Mouse (Mus musculus) lung, embryonic 14.5 days (tissue): Measurements from ENCODE around the gene Arid1b. TPM values are rescaled to one million over a fixed set of nuclear protein-coding genes. Genes with fewer than 3 reads are reported as not detected.

Experiments used
- ATAC-seq: fragments of 200-750 bp; cut with Nextera tagmentation; 2 replicates; pipeline ENCODE4 v1.8.0; 2017; ENCODE audit warnings: mild to moderate bottlenecking, moderate TSS enrichment, moderate library complexity; ENCODE audit not compliant: insufficient read depth
- DNase-seq: peaks from one replicate; pipeline ENCODE4 v3.0.0-alpha.2; 2015
- H3K27ac ChIP-seq: fragments of 300-500 bp; sonication (generic); 2 replicates; pipeline ENCODE4 v1.5.1; 2014; ENCODE audit warnings: low read depth, mild to moderate bottlenecking, moderate library complexity
- H3K27me3 ChIP-seq: fragments of 300-500 bp; sonication (generic); 2 replicates; pipeline ENCODE4 v1.6.1; 2014; ENCODE audit warnings: low read length, control low read depth; ENCODE audit not compliant: insufficient read depth
- H3K36me3 ChIP-seq: fragments of 300-500 bp; sonication (generic); 2 replicates; pipeline ENCODE4 v1.6.1; 2014; ENCODE audit warnings: control low read depth; ENCODE audit not compliant: insufficient read depth
- H3K4me1 ChIP-seq: fragments of 300-500 bp; sonication (generic); 2 replicates; pipeline ENCODE4 v1.6.1; 2014; ENCODE audit warnings: antibody characterized with exemption, control low read depth; ENCODE audit not compliant: insufficient read depth
- H3K4me2 ChIP-seq: fragments of 300-500 bp; sonication (generic); 2 replicates; pipeline ENCODE4 v1.6.1; 2014; ENCODE audit warnings: mild to moderate bottlenecking
- H3K4me3 ChIP-seq: fragments of 300-500 bp; sonication (generic); 2 replicates; pipeline ENCODE4 v1.5.1; 2014; ENCODE audit warnings: low read depth, low read length
- H3K9ac ChIP-seq: fragments of 300-500 bp; sonication (generic); 2 replicates; pipeline ENCODE4 v1.6.1; 2014
- H3K9me3 ChIP-seq: fragments of 300-500 bp; sonication (generic); 2 replicates; pipeline ENCODE4 v1.6.1; 2016; ENCODE audit warnings: low read depth, low read length, control low read depth
- CTCF ChIP-seq: IDR thresholded peaks from 2 replicates; pipeline ENCODE4 v1.5.1; 2016; ENCODE audit warnings: antibody characterized with exemption, low read depth
- WGBS: fragments of 180-500 bp; shearing (Covaris S2); extraction: QIAGEN DNeasy Blood & Tissue Kit; methylation state at CpG from one replicate; pipeline ENCODE4 v1.1.7; 2014; 5-methylcytosine and 5-hydroxymethylcytosine counted together
- polyA plus RNA-seq: library from polyadenylated mRNA; unstranded; fragments of >200 nt; fragmentation: Nextera tagmentation; extraction: Ambion mirVana; gene quantifications from 2 replicates; pipeline ENCODE4 v1.2.1, GENCODE M21; 2014

The Arid1b gene
- polyA plus RNA-seq, 1 experiment from 2014 or later, result 17.3 TPM

DNA sequence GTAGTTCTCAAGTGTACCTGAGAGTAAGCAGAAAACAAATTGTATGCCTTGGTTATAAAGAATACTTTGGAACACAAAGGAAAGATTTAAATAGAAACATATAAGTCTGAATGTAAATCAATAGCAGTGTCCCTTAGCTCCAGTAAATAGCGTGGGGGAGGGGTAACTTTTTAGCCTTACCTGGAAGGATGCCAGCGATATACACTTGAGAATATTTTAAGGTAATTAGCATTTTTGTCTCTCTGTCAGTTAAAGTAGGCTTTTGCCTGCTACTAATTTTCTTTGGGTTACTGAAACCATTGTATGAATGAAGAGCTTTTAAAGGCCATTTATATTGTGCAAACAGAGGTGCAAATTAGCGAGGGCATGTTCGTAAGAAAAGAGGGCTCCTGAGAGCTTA, 39.7 kb upstream of the Arid1b start:
- ATAC-seq (no peak), DNase-seq (no peak)
- no peaks in the 10 kb centered on the region for H3K27me3 ChIP-seq
- H3K36me3 ChIP-seq, result no peaks in the 10 kb centered on the region
- no peak overlapping the region for H3K4me3 ChIP-seq
- H3K9ac ChIP-seq, result no peak overlapping the region
- no peak for TF ChIP-seq CTCF
- no peak overlapping the region for H3K4me2 ChIP-seq
- H3K4me1 ChIP-seq, result peaks cover under 1% of the 10 kb centered on the region; the same call in 1 of the 2 replicates
- WGBS, result 72% methylated on average over 4 of the region's 4 CpGs
- no peaks in the 10 kb centered on the region for H3K9me3 ChIP-seq
- H3K27ac ChIP-seq, result no peak overlapping the region

GRCm38 (mm10) chr17:4964192-4964877, 29.8 kb upstream of the Arid1b start:
- 82% methylated on average over 10 of the region's 10 CpGs for WGBS

DNA sequence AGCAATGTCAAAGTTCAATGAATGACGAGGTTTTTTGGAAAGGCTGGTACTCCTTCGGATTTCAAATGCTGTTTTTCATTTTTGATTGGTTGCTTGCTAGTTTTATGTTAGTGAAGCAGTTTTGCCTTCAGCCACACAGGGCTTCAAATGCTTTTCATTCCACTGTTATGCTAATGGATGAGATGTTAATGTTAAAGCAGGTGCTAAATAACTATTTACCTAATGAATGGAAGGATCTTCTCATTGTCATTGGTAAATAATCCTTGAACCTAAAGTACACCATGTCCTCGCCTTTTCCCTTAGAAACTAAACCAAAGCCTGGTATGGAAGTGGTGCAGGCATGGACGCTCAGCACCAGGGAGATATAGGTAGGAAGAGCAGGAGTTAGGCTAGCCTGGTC, 26.9 kb upstream of the Arid1b start:
- WGBS, result 47% methylated on average over 4 of the region's 4 CpGs
- no peak for TF ChIP-seq CTCF
- Histone ChIP-seq H3K36me3 (no peaks in the 10 kb centered on the region), H3K4me3 (no peak overlapping the region), H3K4me2 (no peak overlapping the region), H3K4me1 (no peaks in the 10 kb centered on the region), H3K27me3 (no peaks in the 10 kb centered on the region), H3K27ac (no peak overlapping the region), H3K9ac (no peak overlapping the region), H3K9me3 (no peaks in the 10 kb centered on the region)
- ATAC-seq (no peak), DNase-seq (no peak)

More at GRCm38 (mm10) chr17:4964192-4964877, 29.8 kb upstream of the Arid1b start:
- TF ChIP-seq CTCF, result no peak
- H3K9me3 ChIP-seq, result no peaks in the 10 kb centered on the region
- no peak overlapping the region for H3K27ac ChIP-seq
- no peaks in the 10 kb centered on the region for H3K36me3 ChIP-seq
- H3K4me1 ChIP-seq, result no peaks in the 10 kb centered on the region
- ATAC-seq, result no peak
- no peak overlapping the region for H3K4me2 ChIP-seq
- H3K27me3 ChIP-seq, result no peaks in the 10 kb centered on the region
- no peak overlapping the region for H3K9ac ChIP-seq
- H3K4me3 ChIP-seq, result no peak overlapping the region
- DNase-seq, result no peak

GRCm38 (mm10) chr17:4968035-4968434, 26.1 kb upstream of the Arid1b start:
- DNase-seq, result no peak
- Histone ChIP-seq H3K9ac (no peak overlapping the region), H3K27ac (no peak overlapping the region), H3K4me2 (no peak overlapping the region), H3K36me3 (no peaks in the 10 kb centered on the region), H3K9me3 (no peaks in the 10 kb centered on the region), H3K27me3 (no peaks in the 10 kb centered on the region), H3K4me3 (no peak overlapping the region), H3K4me1 (no peaks in the 10 kb centered on the region)
- TF ChIP-seq CTCF, result no peak
- no peak for ATAC-seq
- 92% methylated on average over 3 of the region's 3 CpGs for WGBS

DNA sequence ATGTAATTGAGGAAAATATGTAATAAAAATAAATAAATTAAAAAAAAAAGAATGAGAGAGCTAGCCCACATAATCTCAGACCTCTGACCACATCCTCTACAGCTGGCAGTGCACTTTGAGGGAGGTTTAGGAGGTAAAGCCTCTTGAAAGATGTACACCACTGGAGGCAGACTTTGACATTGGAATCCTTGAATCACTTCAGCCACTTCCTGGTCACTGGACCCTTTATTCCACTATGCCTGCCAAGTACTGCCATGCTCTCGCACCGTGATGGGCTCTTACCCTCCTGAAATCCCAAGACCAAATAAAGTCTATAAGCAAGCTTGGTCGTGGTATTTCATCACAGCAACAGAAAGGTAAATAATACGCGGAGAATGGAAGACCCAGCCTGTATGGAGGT, 25.3 kb upstream of the Arid1b start:
- no peaks in the 10 kb centered on the region for H3K27me3 ChIP-seq
- no peak overlapping the region for H3K4me3 ChIP-seq
- ATAC-seq (no peak), DNase-seq (no peak)
- TF ChIP-seq CTCF, result no peak
- H3K4me1 ChIP-seq, result no peaks in the 10 kb centered on the region
- H3K9ac ChIP-seq, result no peak overlapping the region
- no peaks in the 10 kb centered on the region for H3K36me3 ChIP-seq
- H3K9me3 ChIP-seq, result no peaks in the 10 kb centered on the region
- 84% methylated on average over 5 of the region's 5 CpGs for WGBS
- H3K4me2 ChIP-seq, result no peak overlapping the region
- H3K27ac ChIP-seq, result no peak overlapping the region

- 50% methylated on average over 6 of the region's 6 CpGs for WGBS
- ATAC-seq (no peak), DNase-seq (no peak)
- TF ChIP-seq CTCF, result no peak
- Histone ChIP-seq H3K4me3 (no peak overlapping the region), H3K9ac (no peak overlapping the region), H3K4me1 (no peaks in the 10 kb centered on the region), H3K27ac (no peak overlapping the region), H3K36me3 (no peaks in the 10 kb centered on the region), H3K9me3 (no peaks in the 10 kb centered on the region), H3K27me3 (no peaks in the 10 kb centered on the region), H3K4me2 (no peak overlapping the region)
These were observed 21.9 kb upstream of the Arid1b start for GRCm38 (mm10) chr17:4972261-4972660.

DNA sequence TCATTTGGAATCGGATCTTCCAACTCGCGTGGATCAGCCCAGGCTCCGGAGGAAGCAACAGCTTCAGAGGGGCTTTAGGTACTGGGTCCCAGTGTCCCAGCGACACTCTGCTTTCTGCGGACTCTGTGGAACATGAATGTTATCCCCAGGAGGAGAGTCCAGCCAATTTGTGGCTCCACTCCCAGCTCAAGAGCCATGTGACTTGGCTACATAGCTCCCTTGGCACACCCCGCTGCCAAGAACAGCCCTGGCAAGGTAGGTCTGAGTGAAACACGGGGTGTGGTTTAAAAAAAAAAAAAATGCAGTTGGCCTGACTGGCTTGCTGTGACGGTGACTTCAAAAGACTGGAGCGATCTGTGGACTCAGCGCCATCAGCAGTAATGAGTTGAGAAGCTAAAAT, 19.4 kb upstream of the Arid1b start:
- TF ChIP-seq CTCF, result no peak
- Histone ChIP-seq H3K9me3 (no peaks in the 10 kb centered on the region), H3K4me3 (no peak overlapping the region), H3K27ac (no peak overlapping the region), H3K27me3 (no peaks in the 10 kb centered on the region), H3K9ac (no peak overlapping the region), H3K4me1 (no peaks in the 10 kb centered on the region), H3K36me3 (no peaks in the 10 kb centered on the region), H3K4me2 (no peak overlapping the region)
- DNase-seq, result peak; percentile 41
- ATAC-seq, result peak; percentile 35; the same call in 1 of the 2 replicates
- 72% methylated on average over 11 of the region's 11 CpGs for WGBS

DNA sequence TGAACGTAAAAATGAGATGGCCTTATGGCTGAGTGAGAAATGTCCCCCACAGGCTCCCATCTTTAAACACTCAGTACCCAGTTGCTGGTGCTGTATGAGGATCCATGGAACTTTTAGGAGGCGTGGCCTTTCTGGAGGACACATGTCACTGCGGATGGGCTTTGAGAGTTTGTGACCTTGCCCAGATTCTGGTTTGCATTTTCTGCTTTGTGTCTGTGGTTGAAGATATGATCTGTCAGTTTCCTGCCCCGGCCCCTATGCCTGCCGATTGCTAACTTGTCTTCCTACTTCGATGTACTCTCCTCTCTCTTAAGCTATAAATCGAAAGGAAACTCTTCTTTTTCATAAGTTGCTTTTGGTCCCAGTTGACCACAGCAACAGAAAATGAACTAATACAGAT, 14.0 kb upstream of the Arid1b start:
- H3K9me3 ChIP-seq, result no peaks in the 10 kb centered on the region
- DNase-seq (no peak), ATAC-seq (no peak)
- H3K27ac ChIP-seq, result no peak overlapping the region
- H3K36me3 ChIP-seq, result no peaks in the 10 kb centered on the region
- H3K4me3 ChIP-seq, result no peak overlapping the region
- WGBS, result 85% methylated on average over 7 of the region's 7 CpGs
- no peaks in the 10 kb centered on the region for H3K27me3 ChIP-seq
- H3K4me2 ChIP-seq, result no peak overlapping the region
- no peak for TF ChIP-seq CTCF
- H3K4me1 ChIP-seq, result no peaks in the 10 kb centered on the region
- H3K9ac ChIP-seq, result no peak overlapping the region
